Mouse (Mus musculus) right cerebral cortex, postnatal 25 days (tissue): ENCODE results near the gene Gm21828.
"Not testable (repeated sequence)": the region's sequence is repeated elsewhere in the genome, so short reads cannot be mapped to it uniquely, and the experiment has no call there.

ENCODE experiments used
- DNase-seq: peaks from one replicate; pipeline ENCODE4 v3.0.0; 2022

Gene Gm21828

DNA sequence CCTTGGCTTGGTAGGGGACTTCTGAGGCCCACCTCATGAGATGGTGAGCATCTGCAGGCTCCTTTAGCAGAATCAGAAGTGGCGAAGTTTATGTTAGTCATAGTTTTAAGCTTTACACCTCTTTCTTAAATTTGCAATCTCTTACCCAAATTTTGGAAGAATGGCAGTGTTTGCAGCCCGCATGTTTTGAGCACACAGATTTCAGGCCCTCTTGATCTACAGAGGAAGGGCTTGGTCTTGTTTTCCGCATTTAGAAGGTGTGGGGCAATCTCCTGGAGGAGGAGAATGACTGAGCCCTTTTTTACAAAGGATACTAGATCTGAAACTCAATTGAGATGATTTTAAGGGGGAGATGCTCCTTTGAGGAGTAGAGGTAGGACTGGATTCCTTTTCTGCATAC is at the start of gene Gm21828:
Gene Gm21828, minus strand, starts transcription at position 101 of the 400 bp plus-strand sequence.
- not testable (repeated sequence) for DNase-seq

GRCm38 (mm10) chrY:13252091-13252490 is 28.4 kb upstream of the Gm21828 start, which contains the start of the genes Gm21440 and Gm21454:
TSS of gene Gm21440 (plus strand) at chrY:13252391.
TSS of gene Gm21454 (plus strand) at chrY:13252442.
- not testable (repeated sequence) for DNase-seq
